Mouse (Mus musculus) CH12.LX (cell line): ENCODE results near the gene Hfm1. TPM values are rescaled to one million over a fixed set of nuclear protein-coding genes. Genes with fewer than 3 reads are reported as not detected.

Source experiments
- DNase-seq: peaks from one replicate; pipeline ENCODE4 v3.0.0-alpha.2; 2013; ENCODE audit errors: extremely low read depth
- H3K27ac ChIP-seq: 2 replicates; pipeline ENCODE4 v1.5.1; 2012; ENCODE audit warnings: low read depth, mild to moderate bottlenecking, control low read depth, moderate library complexity; ENCODE audit not compliant: insufficient read depth
- H3K27me3 ChIP-seq: replicated peaks from 2 replicates; pipeline ENCODE3; 2012; ENCODE audit warnings: inconsistent platforms
- H3K36me3 ChIP-seq, 2 experiments: replicated peaks in 1 of 2; 2 replicates each; pipeline versions ENCODE3 to v1.6.1; 2012; ENCODE audit warnings: inconsistent platforms in 1 of 2, low read length in 1 of 2, mild to moderate bottlenecking in 1 of 2, mixed read lengths in 1 of 2, moderate library complexity in 1 of 2; ENCODE audit not compliant: control insufficient read depth in 1 of 2, insufficient read depth in 1 of 2
- H3K4me1 ChIP-seq, 2 experiments: 2 replicates each; pipeline ENCODE4 v1.6.1; 2012; ENCODE audit warnings: inconsistent platforms in 1 of 2, moderate library complexity in 1 of 2; ENCODE audit not compliant: insufficient read depth in 2 of 2, control insufficient read depth in 1 of 2
- H3K4me2 ChIP-seq: 2 replicates; pipeline ENCODE4 v1.6.1; 2012; ENCODE audit warnings: low read depth, mild to moderate bottlenecking, control low read depth; ENCODE audit not compliant: poor library complexity, insufficient read depth, severe bottlenecking
- H3K4me3 ChIP-seq, 3 experiments: fragments of 150-350 bp in 1 of 3; sonication (generic) in 1 of 3; replicated peaks in 1 of 3; 2 replicates each; pipeline versions ENCODE3 to v1.5.1; 2011 to 2012; ENCODE audit warnings: low read depth in 2 of 3, low read length in 2 of 3, mild to moderate bottlenecking in 2 of 3, moderate library complexity in 2 of 3, control low read depth in 1 of 3, improper control_type of control experiment in 1 of 3, inconsistent platforms in 1 of 3, mixed read lengths in 1 of 3; ENCODE audit not compliant: poor library complexity in 1 of 3
- H3K79me2 ChIP-seq: replicated peaks from 2 replicates; pipeline ENCODE4 v1.6.1; 2012; ENCODE audit warnings: mild to moderate bottlenecking, moderate library complexity; ENCODE audit not compliant: control insufficient read depth, poor library complexity, insufficient read depth, severe bottlenecking; ENCODE audit errors: extremely low read depth
- H3K9ac ChIP-seq: 2 replicates; pipeline ENCODE4 v1.6.1; 2012; ENCODE audit warnings: low read depth, mild to moderate bottlenecking, control low read depth, moderate library complexity; ENCODE audit not compliant: insufficient read depth
- H3K9me3 ChIP-seq: replicated peaks from 2 replicates; pipeline ENCODE3; 2012; ENCODE audit warnings: low read length, inconsistent platforms, mixed read lengths
- CHD1 ChIP-seq: IDR thresholded peaks from 2 replicates; pipeline ENCODE4 v1.6.1; 2012; ENCODE audit warnings: low read depth, low read length, improper control_type of control experiment, inconsistent platforms
- CHD2 ChIP-seq: IDR thresholded peaks from 2 replicates; pipeline ENCODE4 v1.6.1; 2011; ENCODE audit warnings: low read length, improper control_type of control experiment
- CTCF ChIP-seq, 2 experiments: IDR thresholded peaks in 1 of 2; conservative IDR thresholded peaks in 1 of 2; 2 replicates each; pipeline ENCODE4 v1.5.1; 2011 to 2012; ENCODE audit warnings: low read depth in 2 of 2, low read length in 2 of 2, improper control_type of control experiment in 1 of 2, inconsistent platforms in 1 of 2, mild to moderate bottlenecking in 1 of 2, moderate library complexity in 1 of 2
- E2F4 ChIP-seq: IDR thresholded peaks from 2 replicates; pipeline ENCODE4 v1.6.1; 2011; ENCODE audit warnings: low read depth, low read length, improper control_type of control experiment; ENCODE audit not compliant: insufficient replicate concordance
- ELF1 ChIP-seq: IDR thresholded peaks from 2 replicates; pipeline ENCODE4 v1.6.1; 2014; ENCODE audit warnings: low read depth, mild to moderate bottlenecking, inconsistent platforms, low read length, improper control_type of control experiment
- EP300 ChIP-seq: IDR thresholded peaks from 2 replicates; pipeline ENCODE4 v1.6.1; 2011; ENCODE audit warnings: low read length, improper control_type of control experiment
- ETS1 ChIP-seq: conservative IDR thresholded peaks from 2 replicates; pipeline ENCODE4 v1.6.1; 2012; ENCODE audit warnings: low read depth, mild to moderate bottlenecking, inconsistent platforms, low read length, improper control_type of control experiment, moderate library complexity
- GABPA ChIP-seq: IDR thresholded peaks from 2 replicates; pipeline ENCODE4 v1.6.1; 2012; ENCODE audit warnings: low read depth, low read length, improper control_type of control experiment, inconsistent platforms; ENCODE audit not compliant: insufficient replicate concordance
- IRF4 ChIP-seq: IDR thresholded peaks from 2 replicates; pipeline ENCODE4 v1.6.1; 2014; ENCODE audit warnings: low read depth, mild to moderate bottlenecking, inconsistent platforms, low read length, improper control_type of control experiment
- JUN ChIP-seq: IDR thresholded peaks from 2 replicates; pipeline ENCODE4 v1.6.1; 2011; ENCODE audit warnings: low read depth, mild to moderate bottlenecking, low read length, improper control_type of control experiment, moderate library complexity; ENCODE audit not compliant: insufficient read depth
- JUND ChIP-seq: conservative IDR thresholded peaks from 2 replicates; pipeline ENCODE4 v1.6.1; 2011; ENCODE audit warnings: low read depth, low read length, improper control_type of control experiment
- KAT2A ChIP-seq: IDR thresholded peaks from 2 replicates; pipeline ENCODE4 v1.6.1; 2012; ENCODE audit warnings: low read length, improper control_type of control experiment, inconsistent platforms; ENCODE audit not compliant: insufficient replicate concordance
- MAFK ChIP-seq: IDR thresholded peaks from 2 replicates; pipeline ENCODE4 v1.6.1; 2011; ENCODE audit warnings: low read length, improper control_type of control experiment; ENCODE audit not compliant: insufficient replicate concordance
- MAX ChIP-seq: IDR thresholded peaks from 2 replicates; pipeline ENCODE4 v1.6.1; 2011; ENCODE audit warnings: low read length, improper control_type of control experiment
- MAZ ChIP-seq: IDR thresholded peaks from 2 replicates; pipeline ENCODE4 v1.6.1; 2012; ENCODE audit warnings: low read depth, mild to moderate bottlenecking, inconsistent platforms, low read length, improper control_type of control experiment, moderate library complexity
- MEF2A ChIP-seq: IDR thresholded peaks from 2 replicates; pipeline ENCODE4 v1.6.1; 2014; ENCODE audit warnings: low read depth, mild to moderate bottlenecking, inconsistent platforms, low read length, improper control_type of control experiment, borderline replicate concordance
- MXI1 ChIP-seq: IDR thresholded peaks from 2 replicates; pipeline ENCODE4 v1.6.1; 2011; ENCODE audit warnings: mild to moderate bottlenecking, low read depth, low read length, improper control_type of control experiment
- MYC ChIP-seq: IDR thresholded peaks from 2 replicates; pipeline ENCODE4 v1.6.1; 2011; ENCODE audit warnings: low read depth, mild to moderate bottlenecking, improper control_type of control experiment, low read length
- NELFE ChIP-seq: IDR thresholded peaks from 2 replicates; pipeline ENCODE4 v1.6.1; 2011; ENCODE audit warnings: low read depth, low read length, improper control_type of control experiment
- NRF1 ChIP-seq: IDR thresholded peaks from 2 replicates; pipeline ENCODE4 v1.6.1; 2014; ENCODE audit warnings: low read depth, mild to moderate bottlenecking, inconsistent platforms, low read length, improper control_type of control experiment, moderate library complexity
- PAX5 ChIP-seq: IDR thresholded peaks from 2 replicates; pipeline ENCODE4 v1.6.1; 2012; ENCODE audit warnings: low read length, inconsistent platforms, mixed read lengths
- POLR2A ChIP-seq: IDR thresholded peaks from 2 replicates; pipeline ENCODE4 v1.6.1; 2011; ENCODE audit warnings: low read depth, mild to moderate bottlenecking, improper control_type of control experiment, low read length
- POLR2AphosphoS2 ChIP-seq: IDR thresholded peaks from 2 replicates; pipeline ENCODE4 v1.6.1; 2011; ENCODE audit warnings: low read depth, low read length, improper control_type of control experiment
- RAD21 ChIP-seq: IDR thresholded peaks from 2 replicates; pipeline ENCODE4 v1.6.1; 2011; ENCODE audit warnings: low read depth, mild to moderate bottlenecking, low read length, improper control_type of control experiment, moderate library complexity
- RCOR1 ChIP-seq: conservative IDR thresholded peaks from 2 replicates; pipeline ENCODE4 v1.6.1; 2012; ENCODE audit warnings: low read depth, mild to moderate bottlenecking, inconsistent platforms, low read length, improper control_type of control experiment
- SIN3A ChIP-seq: IDR thresholded peaks from 2 replicates; pipeline ENCODE4 v1.6.1; 2012; ENCODE audit warnings: low read length, improper control_type of control experiment, inconsistent platforms
- SMC3 ChIP-seq: IDR thresholded peaks from 2 replicates; pipeline ENCODE4 v1.6.1; 2011; ENCODE audit warnings: low read depth, low read length, improper control_type of control experiment
- TCF12 ChIP-seq: IDR thresholded peaks from 2 replicates; pipeline ENCODE4 v1.6.1; 2014; ENCODE audit warnings: low read depth, mild to moderate bottlenecking, inconsistent platforms, low read length, improper control_type of control experiment
- UBTF ChIP-seq: IDR thresholded peaks from 2 replicates; pipeline ENCODE4 v1.6.1; 2012; ENCODE audit warnings: low read depth, mild to moderate bottlenecking, inconsistent platforms, low read length, improper control_type of control experiment, moderate library complexity
- USF1 ChIP-seq: IDR thresholded peaks from 2 replicates; pipeline ENCODE4 v1.6.1; 2014; ENCODE audit warnings: low read depth, mild to moderate bottlenecking, inconsistent platforms, low read length, improper control_type of control experiment
- USF2 ChIP-seq: conservative IDR thresholded peaks from 2 replicates; pipeline ENCODE4 v1.6.1; 2011; ENCODE audit warnings: low read depth, low read length, improper control_type of control experiment
- ZMIZ1 ChIP-seq: IDR thresholded peaks from 2 replicates; pipeline ENCODE4 v1.6.1; 2012; ENCODE audit warnings: low read depth, mild to moderate bottlenecking, inconsistent platforms, low read length, improper control_type of control experiment
- dilution Hi-C: fragments of 300-500 bp; cut with MboI; formaldehyde crosslinking; loops from 2 replicates; pipeline ENCODE4 v1.14.3; 2020; ENCODE audit warnings: low sequenced_read_pairs; ENCODE audit not compliant: extremely low pct_unique_long_range_greater_than_20kb, extremely low pct_ligation_motif_present
- in situ Hi-C: fragments of 300-500 bp; cut with MboI; formaldehyde crosslinking; loops from 3 replicates; pipeline ENCODE4 v1.14.3; 2019; ENCODE audit warnings: low sequenced_read_pairs, low pct_ligation_motif_present, low pct_unique_long_range_greater_than_20kb, mixed read lengths
- polyA plus RNA-seq: library from polyadenylated mRNA; unstranded; fragments of >175 nt; gene quantifications from 2 replicates; pipeline ENCODE4 v1.2.1, GENCODE M21; 2012; ENCODE audit warnings: low read depth; ENCODE audit not compliant: insufficient read length
- total RNA-seq, 2 experiments: library from RNA; depleted of rRNA; stranded (reverse); fragments of 300-350 nt in 1 of 2; fragments of >200 nt in 1 of 2; gene quantifications; 2 replicates each; pipeline ENCODE4 v1.2.3; 2012 to 2014

The Hfm1 gene
- total and polyA plus RNA-seq, 3 experiments, result not detected

DNA sequence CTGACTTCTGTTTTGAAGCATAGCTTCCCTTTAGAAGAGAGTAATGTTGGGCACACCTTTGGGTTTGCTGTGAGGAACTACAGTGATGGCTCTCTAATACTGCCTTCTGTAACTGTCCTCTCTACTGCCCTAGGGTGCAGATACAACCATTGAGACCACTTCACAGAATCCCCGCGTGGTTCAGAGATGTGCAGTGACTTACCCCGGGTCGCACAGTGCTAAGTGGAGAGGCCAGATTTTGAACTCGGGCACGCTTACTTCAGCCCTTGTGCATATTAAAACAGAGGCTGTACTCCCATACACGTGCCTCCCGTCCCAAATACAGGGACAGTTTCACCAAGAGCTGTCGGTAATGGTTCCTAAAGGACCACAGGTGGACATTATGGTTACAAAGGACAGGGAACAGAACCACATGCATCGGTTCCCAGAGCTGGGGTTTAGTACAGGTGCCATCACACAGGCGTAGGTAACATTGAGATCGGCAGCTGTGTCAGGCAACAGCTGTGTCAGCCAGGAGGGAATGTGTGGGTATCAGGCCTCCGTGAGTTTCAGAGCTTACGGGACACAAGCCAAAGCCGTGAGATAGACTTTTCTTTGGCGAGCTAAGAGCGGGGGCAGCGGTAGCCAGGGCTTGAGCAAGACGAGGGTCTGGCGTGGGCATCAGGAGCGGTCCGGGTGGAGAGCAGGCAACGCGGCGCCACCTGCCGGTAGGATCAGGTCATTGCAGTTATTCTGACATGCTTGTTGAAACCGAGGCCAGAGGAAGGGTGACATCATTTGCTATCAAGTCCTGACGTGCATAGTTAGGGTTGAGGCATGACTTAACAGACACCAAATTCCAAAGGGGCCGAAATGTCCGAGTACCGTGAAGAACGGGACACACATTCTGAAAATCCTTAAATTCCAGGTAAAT is 124.0 kb downstream of the Hfm1 start:
- H3K4me2 ChIP-seq, result peak overlapping the region; percentile 53
- no peak overlapping the region for H3K27ac ChIP-seq
- H3K36me3 ChIP-seq, result no peaks in the 10 kb centered on the region
- peak overlapping the region; percentile 19 to 27 (median 22) for H3K4me3 ChIP-seq
- in situ Hi-C loops (loop anchor here (25.0 kb wide), 1 partner anchor 510 kb away; no protein-coding TSS in a partner anchor), dilution Hi-C loops (no loop called here)
- H3K4me1 ChIP-seq, result peaks cover 0 to 15% of the 10 kb centered on the region in 2 experiments; a peak in 2 of 4 replicates
- TF ChIP-seq IRF4 (no peak; the same call in 1 of the 2 replicates), MXI1 (peak; percentile 36; the same call in 1 of the 2 replicates), POLR2AphosphoS2 (no peak), MAX (no peak), KAT2A (no peak), USF1 (no peak), SMC3 (peak; percentile 64), CTCF (conservative IDR thresholded peaks at IDR 0.05 in 1 of 2, IDR thresholded peaks at IDR 0.05 in 1 of 2; ENCODE audit: low read depth in 2 of 2, low read length in 2 of 2) (peak; percentile 74 to 85), JUND (peak; percentile 59), ETS1 (peak; percentile 50; the same call in 1 of the 2 replicates), RCOR1 (no peak), TCF12 (no peak; the same call in 1 of the 2 replicates), NELFE (no peak), GABPA (no peak), MAFK (no peak), CHD1 (peak; percentile 45; the same call in 1 of the 2 replicates), POLR2A (no peak), SIN3A (peak; percentile 38; the same call in 1 of the 2 replicates), MYC (peak; percentile 74; the same call in 1 of the 2 replicates), RAD21 (peak; percentile 57), ZMIZ1 (0 out of 2 replicates have a peak, but pooled peaks have one; percentile 30), UBTF (no peak), PAX5 (no peak), ELF1 (no peak), MAZ (no peak), E2F4 (no peak), JUN (peak; percentile 79), NRF1 (no peak), CHD2 (no peak), MEF2A (peak; percentile 26; the same call in 1 of the 2 replicates), EP300 (no peak), USF2 (no peak)
- no peak overlapping the region for H3K9ac ChIP-seq
- no peaks in the 10 kb centered on the region for H3K27me3 ChIP-seq
- no peaks in the 10 kb centered on the region for H3K79me2 ChIP-seq
- no peaks in the 10 kb centered on the region for H3K9me3 ChIP-seq
- DNase-seq, result peak; percentile 85
